Mouse (Mus musculus) forebrain, embryonic 16.5 days (tissue): ENCODE data around the gene Car14. TPM values are rescaled to one million over a fixed set of nuclear protein-coding genes. Genes with fewer than 3 reads are reported as not detected.

ENCODE experiments used
- ATAC-seq: fragments of 200-750 bp; cut with Nextera tagmentation; 2 replicates; pipeline ENCODE4 v1.8.0; 2017; ENCODE audit warnings: mild to moderate bottlenecking, moderate library complexity
- H3K27ac ChIP-seq: fragments of 300-500 bp; sonication (generic); 2 replicates; pipeline ENCODE4 v1.5.1; 2014; ENCODE audit warnings: low read length, control low read depth
- H3K27me3 ChIP-seq: fragments of 300-500 bp; sonication (generic); replicated peaks from 2 replicates; pipeline ENCODE4 v1.6.1; 2014; ENCODE audit warnings: low read length; ENCODE audit not compliant: control insufficient read depth, insufficient read depth
- H3K36me3 ChIP-seq: fragments of 300-500 bp; sonication (generic); 2 replicates; pipeline ENCODE4 v1.6.1; 2014; ENCODE audit not compliant: control insufficient read depth, insufficient read depth
- H3K4me1 ChIP-seq: fragments of 300-500 bp; sonication (generic); replicated peaks from 2 replicates; pipeline ENCODE4 v1.6.1; 2014; ENCODE audit warnings: low read length; ENCODE audit not compliant: control insufficient read depth, insufficient read depth
- H3K4me2 ChIP-seq: fragments of 300-500 bp; sonication (generic); 2 replicates; pipeline ENCODE4 v1.6.1; 2014; ENCODE audit warnings: mild to moderate bottlenecking, low read length, control low read depth
- H3K4me3 ChIP-seq: fragments of 300-500 bp; sonication (generic); replicated peaks from 2 replicates; pipeline ENCODE4 v1.5.1; 2014; ENCODE audit warnings: mild to moderate bottlenecking, low read length, control low read depth
- H3K9ac ChIP-seq: fragments of 300-500 bp; sonication (generic); replicated peaks from 2 replicates; pipeline ENCODE4 v1.6.1; 2014; ENCODE audit warnings: low read depth, low read length, control low read depth
- H3K9me3 ChIP-seq: fragments of 300-500 bp; sonication (generic); 2 replicates; pipeline ENCODE4 v1.6.1; 2016; ENCODE audit warnings: low read length; ENCODE audit not compliant: control insufficient read depth
- WGBS: fragments of 180-500 bp; shearing (Covaris S2); extraction: QIAGEN DNeasy Blood & Tissue Kit; methylation state at CpG from one replicate; pipeline ENCODE4 v1.1.7; 2014; 5-methylcytosine and 5-hydroxymethylcytosine counted together
- polyA plus RNA-seq: library from polyadenylated mRNA; unstranded; fragments of >200 nt; fragmentation: Nextera tagmentation; extraction: Ambion mirVana; gene quantifications from 2 replicates; pipeline ENCODE4 v1.2.1, GENCODE M21; 2015

The Car14 gene
- polyA plus RNA-seq, 1 experiment from 2014 or later: 9.4 TPM

- no peaks in the 10 kb centered on the region for H3K27me3 ChIP-seq
- no peak for ATAC-seq
- no peaks in the 10 kb centered on the region for H3K4me1 ChIP-seq
- peaks cover 15% of the 10 kb centered on the region for H3K36me3 ChIP-seq
- no peaks in the 10 kb centered on the region for H3K9me3 ChIP-seq
- H3K4me3 ChIP-seq: no peak overlapping the region
- H3K27ac ChIP-seq: no peak overlapping the region
- no peak overlapping the region for H3K4me2 ChIP-seq
- WGBS: 78% methylated on average over 6 of the region's 6 CpGs
- no peak overlapping the region for H3K9ac ChIP-seq
These were observed 38.3 kb upstream of the Car14 start for GRCm38 (mm10) chr3:95942749-95943148.

GRCm38 (mm10) chr3:95938835-95939234, 34.3 kb upstream of the Car14 start:
- Histone ChIP-seq H3K27me3 (no peaks in the 10 kb centered on the region), H3K36me3 (peaks cover 29% of the 10 kb centered on the region), H3K9me3 (no peaks in the 10 kb centered on the region), H3K4me3 (no peak overlapping the region), H3K9ac (no peak overlapping the region), H3K4me1 (no peaks in the 10 kb centered on the region), H3K27ac (no peak overlapping the region), H3K4me2 (no peak overlapping the region)
- ATAC-seq: no peak
- WGBS: 93% methylated on average over 15 of the region's 15 CpGs

GRCm38 (mm10) chr3:95938217-95938616, 33.7 kb upstream of the Car14 start:
- H3K27me3 ChIP-seq: no peaks in the 10 kb centered on the region
- no peak overlapping the region for H3K4me2 ChIP-seq
- ATAC-seq: no peak
- H3K27ac ChIP-seq: no peak overlapping the region
- H3K4me1 ChIP-seq: no peaks in the 10 kb centered on the region
- H3K9ac ChIP-seq: no peak overlapping the region
- no peaks in the 10 kb centered on the region for H3K9me3 ChIP-seq
- WGBS: 95% methylated on average over 8 of the region's 8 CpGs
- no peak overlapping the region for H3K4me3 ChIP-seq
- H3K36me3 ChIP-seq: peaks cover 29% of the 10 kb centered on the region

- Histone ChIP-seq H3K4me3 (no peak overlapping the region), H3K36me3 (peaks cover 26% of the 10 kb centered on the region), H3K27me3 (no peaks in the 10 kb centered on the region), H3K4me2 (no peak overlapping the region), H3K4me1 (peaks cover 8% of the 10 kb centered on the region), H3K9ac (no peak overlapping the region), H3K9me3 (no peaks in the 10 kb centered on the region), H3K27ac (no peak overlapping the region)
- no peak for ATAC-seq
- 93% methylated on average over 1 of the region's 1 CpGs for WGBS
These were observed 30.0 kb upstream of the Car14 start for GRCm38 (mm10) chr3:95934448-95934847.

- H3K27me3 ChIP-seq: no peaks in the 10 kb centered on the region
- no peak overlapping the region for H3K4me2 ChIP-seq
- 94% methylated on average over 7 of the region's 7 CpGs for WGBS
- no peak for ATAC-seq
- peaks cover 18% of the 10 kb centered on the region for H3K36me3 ChIP-seq
- H3K9me3 ChIP-seq: no peaks in the 10 kb centered on the region
- H3K27ac ChIP-seq: no peak overlapping the region
- no peak overlapping the region for H3K4me3 ChIP-seq
- H3K9ac ChIP-seq: no peak overlapping the region
- peaks cover 12% of the 10 kb centered on the region for H3K4me1 ChIP-seq
These were observed 28.7 kb upstream of the Car14 start for GRCm38 (mm10) chr3:95933111-95933750.

- Histone ChIP-seq H3K4me2 (no peak overlapping the region), H3K27ac (no peak overlapping the region), H3K36me3 (peaks cover 12% of the 10 kb centered on the region), H3K4me1 (peaks cover 13% of the 10 kb centered on the region), H3K4me3 (no peak overlapping the region), H3K27me3 (no peaks in the 10 kb centered on the region), H3K9me3 (no peaks in the 10 kb centered on the region), H3K9ac (no peak overlapping the region)
- 92% methylated on average over 7 of the region's 7 CpGs for WGBS
- ATAC-seq: no peak
These were observed 28.1 kb upstream of the Car14 start for GRCm38 (mm10) chr3:95932566-95932965.

GRCm38 (mm10) chr3:95932157-95932556, 27.7 kb upstream of the Car14 start:
- ATAC-seq: no peak
- H3K27ac ChIP-seq: no peak overlapping the region
- no peak overlapping the region for H3K4me3 ChIP-seq
- H3K9me3 ChIP-seq: no peaks in the 10 kb centered on the region
- H3K36me3 ChIP-seq: peaks cover 8% of the 10 kb centered on the region
- no peaks in the 10 kb centered on the region for H3K27me3 ChIP-seq
- WGBS: 31% methylated on average over 1 of the region's 1 CpGs
- H3K4me2 ChIP-seq: no peak overlapping the region
- peaks cover 13% of the 10 kb centered on the region for H3K4me1 ChIP-seq
- H3K9ac ChIP-seq: no peak overlapping the region

- H3K4me2 ChIP-seq: no peak overlapping the region
- no peak overlapping the region for H3K9ac ChIP-seq
- ATAC-seq: no peak
- H3K27me3 ChIP-seq: no peaks in the 10 kb centered on the region
- 77% methylated on average over 1 of the region's 1 CpGs for WGBS
- peaks cover 13% of the 10 kb centered on the region for H3K4me1 ChIP-seq
- peaks cover 5% of the 10 kb centered on the region; the same call in 1 of the 2 replicates for H3K36me3 ChIP-seq
- H3K27ac ChIP-seq: no peak overlapping the region
- no peaks in the 10 kb centered on the region for H3K9me3 ChIP-seq
- no peak overlapping the region for H3K4me3 ChIP-seq
These were observed 27.0 kb upstream of the Car14 start for GRCm38 (mm10) chr3:95931471-95931870.

GRCm38 (mm10) chr3:95930471-95930789, 25.9 kb upstream of the Car14 start:
- Histone ChIP-seq H3K4me3 (peak overlapping the region; percentile 79), H3K36me3 (peaks cover 5% of the 10 kb centered on the region; the same call in 1 of the 2 replicates), H3K9me3 (no peaks in the 10 kb centered on the region), H3K27me3 (no peaks in the 10 kb centered on the region), H3K4me1 (peaks cover 13% of the 10 kb centered on the region), H3K27ac (peak overlapping the region; percentile 91), H3K4me2 (peak overlapping the region; percentile 78), H3K9ac (peak overlapping the region; percentile 84)
- WGBS: 3% methylated on average over 5 of the region's 5 CpGs
- ATAC-seq: no peak
